Mouse (Mus musculus): ENCODE results near the gene Neurl2. TPM values are rescaled to one million over a fixed set of nuclear protein-coding genes. Genes with fewer than 3 reads are reported as not detected.

The Neurl2 gene
- total RNA-seq, 2 experiments from 2014 or later = 3.9 to 5.3 TPM

DNA sequence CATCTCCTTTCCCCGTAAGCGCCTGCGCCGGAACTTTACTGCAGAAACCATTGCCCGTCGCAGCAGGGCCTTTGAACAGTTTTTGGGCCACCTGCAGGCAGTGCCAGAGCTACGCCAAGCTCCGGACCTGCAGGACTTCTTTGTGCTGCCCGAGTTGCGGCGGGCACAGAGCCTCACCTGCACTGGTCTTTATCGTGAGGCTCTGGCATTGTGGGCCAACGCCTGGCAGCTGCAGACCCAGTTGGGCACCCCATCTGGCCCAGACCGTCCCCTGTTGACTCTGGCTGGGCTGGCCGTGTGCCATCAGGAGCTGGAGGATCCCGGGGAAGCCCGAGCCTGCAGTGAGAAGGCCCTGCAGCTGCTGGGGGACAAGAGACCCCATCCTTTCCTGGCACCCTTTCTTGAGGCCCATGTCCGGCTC lies 41.4 kb downstream of the Neurl2 start:
- TF ChIP-seq CTCF (IDR thresholded peaks at IDR 0.05) = no peak
- Histone ChIP-seq H3K27ac (no peak overlapping the region), H3K4me3 (no peak overlapping the region)
- no peak for DNase-seq (ENCODE audit: extremely low spot score in 1 of 2, low spot score in 2 of 2)
- intact Hi-C loops (cut with DNase I) = no loop called here

DNA sequence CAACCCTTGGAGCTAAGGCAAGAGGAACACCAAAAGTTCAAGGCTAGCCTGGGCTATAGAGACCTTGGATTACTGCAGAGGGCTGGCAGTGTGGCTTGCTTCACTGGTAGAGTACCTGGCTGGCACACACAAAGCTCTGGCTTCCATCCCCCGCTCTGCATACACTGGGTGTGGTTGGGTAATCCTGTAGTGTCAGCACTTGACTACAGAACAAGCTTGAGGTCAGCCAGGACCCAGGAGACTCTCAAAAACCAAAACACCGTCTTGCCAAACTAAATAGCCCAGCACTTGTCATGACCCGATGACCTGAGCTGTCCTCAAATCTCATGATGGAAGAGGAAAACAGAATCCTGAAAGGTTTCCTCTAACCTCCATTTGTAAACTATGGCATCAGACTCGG lies 42.8 kb downstream of the Neurl2 start:
- intact Hi-C loops (cut with DNase I) = no loop called here
- TF ChIP-seq CTCF (IDR thresholded peaks at IDR 0.05) = no peak
- Histone ChIP-seq H3K27ac (no peak overlapping the region), H3K4me3 (no peak overlapping the region)
- DNase-seq (ENCODE audit: extremely low spot score in 1 of 2, low spot score in 2 of 2) = no peak

DNA sequence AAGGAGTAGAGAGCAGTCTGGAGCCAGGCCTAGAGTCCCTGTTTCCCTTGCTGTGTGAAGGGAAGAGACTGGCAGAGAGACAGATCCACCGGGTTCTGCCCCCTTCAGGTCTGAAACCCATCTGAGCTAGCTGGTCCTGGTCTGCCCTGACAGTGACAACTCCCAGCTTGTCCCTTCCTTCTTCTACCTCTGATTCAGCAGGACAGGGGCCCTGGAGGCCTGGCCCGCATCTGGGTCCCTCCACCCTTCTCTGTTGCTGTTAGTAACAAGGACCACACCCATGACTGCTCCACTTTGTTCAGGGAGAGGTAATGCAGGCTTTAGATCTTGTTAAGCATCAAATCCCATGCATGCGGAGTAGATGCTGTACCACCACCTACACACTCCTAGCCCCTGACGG lies 44.8 kb downstream of the Neurl2 start:
- Histone ChIP-seq H3K4me3 (peak overlapping the region; percentile 89; the same call in 1 of the 2 replicates), H3K27ac (0 out of 2 replicates have a peak overlapping the region, but pooled peaks have one; percentile 13)
- intact Hi-C loops (cut with DNase I) = loop anchor here (5.0 kb wide), 1 partner anchor 111 kb away; no protein-coding TSS in a partner anchor
- DNase-seq (ENCODE audit: extremely low spot score in 1 of 2, low spot score in 2 of 2) = no peak
- no peak for TF ChIP-seq CTCF (IDR thresholded peaks at IDR 0.05)

DNA sequence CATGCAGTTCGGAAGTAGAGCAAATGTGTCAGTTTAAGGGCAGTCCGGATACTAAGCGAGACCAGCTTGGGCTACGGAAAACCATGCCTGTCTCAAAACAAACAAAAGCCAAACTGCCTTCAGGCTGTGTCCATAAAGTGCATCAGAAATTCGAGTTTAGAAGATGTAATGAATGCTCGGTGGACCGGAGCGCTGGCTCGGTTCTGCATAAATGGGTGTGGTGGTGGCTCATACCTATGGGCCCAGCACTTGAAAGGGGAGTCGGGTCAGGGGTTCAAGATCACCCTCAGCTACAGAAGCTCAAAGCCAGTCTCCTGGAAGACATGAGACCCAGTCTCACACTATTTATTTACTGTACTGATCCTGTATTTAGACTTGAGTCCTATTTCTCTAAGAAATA lies 45.5 kb downstream of the Neurl2 start:
- Histone ChIP-seq H3K27ac (no peak overlapping the region), H3K4me3 (peak overlapping the region; percentile 89)
- DNase-seq (ENCODE audit: extremely low spot score in 1 of 2, low spot score in 2 of 2) = no peak
- TF ChIP-seq CTCF (IDR thresholded peaks at IDR 0.05) = no peak
- intact Hi-C loops (cut with DNase I) = loop anchor here (5.0 kb wide), 1 partner anchor 110 kb away; no protein-coding TSS in a partner anchor

DNA sequence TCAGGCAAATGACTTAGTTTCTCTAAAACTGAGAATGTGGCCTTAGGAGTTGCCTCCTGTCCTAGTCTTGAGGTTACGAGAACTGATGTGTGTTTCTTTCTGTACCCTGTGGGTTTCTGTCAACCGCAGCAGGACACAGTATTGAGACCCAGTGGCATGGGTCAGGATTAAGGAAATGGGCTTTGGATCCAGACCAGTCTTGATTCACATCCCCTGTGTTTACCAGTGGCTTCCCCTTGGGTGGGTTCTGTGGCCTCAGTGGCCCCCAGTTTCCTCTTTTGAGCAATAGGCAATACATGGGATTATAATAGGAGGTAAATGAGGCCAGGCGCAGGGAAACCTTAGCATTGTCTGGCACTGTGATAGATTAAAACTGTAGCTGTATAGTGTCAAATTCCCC lies 46.2 kb downstream of the Neurl2 start:
- no peak for TF ChIP-seq CTCF (IDR thresholded peaks at IDR 0.05)
- intact Hi-C loops (cut with DNase I) = loop anchor here (5.0 kb wide), 1 partner anchor 110 kb away; no protein-coding TSS in a partner anchor
- peak overlapping the region; percentile 89 for H3K4me3 ChIP-seq
- no peak for DNase-seq (ENCODE audit: extremely low spot score in 1 of 2, low spot score in 2 of 2)
- peak overlapping the region; percentile 96 for H3K27ac ChIP-seq

DNA sequence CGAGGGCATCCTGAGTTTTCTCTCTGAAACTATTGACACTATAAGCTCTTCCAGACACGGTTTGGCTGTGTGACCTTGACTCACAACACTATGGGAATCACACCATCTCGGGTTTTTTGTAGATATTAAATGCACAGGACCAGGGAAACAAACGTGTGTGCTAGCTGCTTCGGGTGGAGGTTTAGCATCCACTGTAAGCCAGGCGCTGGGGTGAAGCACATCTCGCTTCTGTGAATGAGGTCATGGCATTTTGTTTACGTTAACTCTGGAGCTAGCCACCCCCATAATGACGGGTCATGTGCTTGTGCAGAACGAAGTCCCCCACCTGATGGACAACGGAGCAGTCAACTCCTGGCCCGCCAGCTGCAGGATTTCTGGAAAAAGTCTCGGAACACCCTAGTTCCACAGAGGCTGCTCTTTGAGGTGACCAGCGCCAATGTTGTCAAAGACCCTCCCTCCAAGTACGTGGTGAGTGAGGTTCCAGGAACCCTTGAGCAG lies 46.8 kb downstream of the Neurl2 start:
- Histone ChIP-seq H3K4me3 (peak overlapping the region; percentile 89), H3K27ac (peak overlapping the region; percentile 96)
- no peak for DNase-seq (ENCODE audit: extremely low spot score in 1 of 2, low spot score in 2 of 2)
- no peak for TF ChIP-seq CTCF (IDR thresholded peaks at IDR 0.05)
- intact Hi-C loops (cut with DNase I) = loop anchor here (5.0 kb wide), 1 partner anchor 109 kb away; no protein-coding TSS in a partner anchor

DNA sequence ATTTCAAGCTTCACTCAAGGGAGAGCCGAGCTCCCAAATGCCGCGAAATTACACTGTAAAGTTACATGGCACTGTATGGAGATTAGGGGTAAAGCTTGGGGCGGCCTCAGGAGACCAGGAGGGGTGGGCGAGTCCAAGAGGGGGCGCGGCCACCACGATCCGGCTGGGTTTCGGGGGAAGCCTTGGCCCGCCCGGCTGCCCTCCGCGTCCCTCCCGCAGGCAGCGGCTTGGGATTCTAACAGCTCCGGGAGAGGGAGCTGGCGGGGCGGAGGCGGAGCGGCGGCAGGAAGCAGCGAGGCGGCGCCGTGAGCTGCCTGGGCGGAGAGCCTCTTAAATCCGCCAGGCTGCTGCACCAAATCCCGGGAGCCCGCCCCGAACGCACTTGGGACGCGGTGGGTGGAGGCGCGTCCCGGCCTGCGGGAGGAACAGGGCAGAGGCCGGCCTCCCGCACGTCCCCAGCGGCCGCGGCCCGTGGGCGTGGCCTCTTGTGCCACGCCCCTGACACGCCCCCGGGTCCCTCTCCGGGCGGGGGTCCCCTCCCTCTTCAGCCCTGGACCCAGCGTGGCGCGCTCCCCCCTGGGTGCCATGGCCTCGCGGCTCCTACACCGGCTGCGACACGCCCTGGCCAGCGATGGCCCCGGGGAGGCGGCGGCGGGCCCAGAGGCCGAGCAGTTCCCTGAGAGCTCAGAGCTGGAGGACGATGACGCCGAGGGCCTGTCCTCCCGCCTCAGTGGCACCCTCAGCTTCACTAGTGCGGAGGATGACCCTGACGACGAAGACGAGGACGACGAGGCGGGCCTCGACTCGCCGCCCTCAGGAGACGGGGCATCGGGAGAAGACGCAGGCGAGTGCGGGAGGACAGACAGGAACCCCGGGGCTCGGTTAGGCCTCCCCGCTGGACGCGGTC lies 47.5 kb downstream of the Neurl2 start, which contains the start of gene Snx21:
Snx21 (plus strand) TSS at position 343 of the 907 bp plus-strand sequence.
- TF ChIP-seq CTCF (IDR thresholded peaks at IDR 0.05) = peak; percentile 48
- Histone ChIP-seq H3K27ac (peak within 1 kb of the TSS; percentile 96), H3K4me3 (peak within 1 kb of the TSS; percentile 89)
- peak; percentile 87 for DNase-seq (ENCODE audit: extremely low spot score in 1 of 2, low spot score in 2 of 2)
- intact Hi-C loops (cut with DNase I) = loop anchor here (5.0 kb wide), 1 partner anchor 108 kb away; no protein-coding TSS in a partner anchor

DNA sequence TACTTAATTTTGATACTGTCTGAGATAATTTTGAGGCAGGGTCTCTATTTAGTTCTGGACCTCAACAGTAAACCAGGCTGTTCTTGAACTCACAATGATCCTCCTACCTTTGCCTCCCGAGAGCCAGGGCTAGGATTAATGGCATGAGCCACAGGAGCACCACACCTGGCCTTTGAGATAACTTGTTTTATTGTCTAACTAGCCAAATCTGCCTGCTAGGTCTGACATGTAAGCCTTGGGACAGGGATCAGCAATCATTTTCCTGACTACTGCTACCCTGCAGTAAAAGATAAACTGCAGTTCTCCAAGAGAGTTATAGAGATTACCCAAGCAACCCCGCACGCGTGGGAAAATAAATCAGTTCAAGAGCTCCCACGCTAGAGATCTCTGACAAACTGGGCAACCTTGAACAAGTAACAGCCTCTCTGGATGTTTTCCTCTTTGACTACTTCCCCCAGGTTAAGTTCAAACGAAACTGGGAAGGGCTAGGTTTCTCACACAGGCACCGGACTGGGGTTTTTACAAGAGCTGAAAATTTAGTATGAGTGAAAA lies 48.3 kb downstream of the Neurl2 start:
- peak overlapping the region; percentile 96 for H3K27ac ChIP-seq
- H3K4me3 ChIP-seq = peak overlapping the region; percentile 89
- DNase-seq (ENCODE audit: extremely low spot score in 1 of 2, low spot score in 2 of 2) = no peak
- TF ChIP-seq CTCF (IDR thresholded peaks at IDR 0.05) = no peak
- intact Hi-C loops (cut with DNase I) = loop anchor here (5.0 kb wide), 1 partner anchor 108 kb away; no protein-coding TSS in a partner anchor

DNA sequence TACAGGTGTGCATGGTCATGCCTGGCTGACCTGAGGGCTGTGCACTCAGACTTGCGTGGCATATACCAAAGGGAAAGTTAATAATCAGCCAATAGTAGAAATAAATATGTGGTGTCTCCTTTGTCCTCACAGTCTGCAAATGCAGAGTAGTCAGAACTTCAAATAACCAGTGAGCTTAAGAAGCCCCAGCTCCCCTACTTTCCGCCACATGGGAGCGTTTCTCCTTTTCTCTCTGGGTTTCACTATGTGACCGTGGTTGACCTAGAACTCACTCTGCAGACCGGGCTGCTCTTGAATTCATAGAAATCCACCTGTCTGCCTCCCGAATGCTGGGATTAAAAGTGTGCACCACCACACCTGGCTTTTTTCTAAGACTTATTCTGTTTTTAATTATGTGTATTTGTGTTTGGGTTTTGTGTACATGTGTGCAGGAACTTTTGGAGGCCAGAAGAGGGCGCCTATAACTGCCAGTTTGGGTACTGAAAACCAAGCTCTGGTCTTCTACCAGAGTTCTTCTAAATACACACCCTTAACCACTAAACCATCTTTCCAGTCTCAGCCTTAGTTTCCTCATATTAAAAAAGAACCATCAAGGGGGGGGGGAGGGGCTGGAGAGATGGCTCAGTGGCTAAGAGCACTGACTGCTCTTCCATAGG lies 49.2 kb downstream of the Neurl2 start:
- Histone ChIP-seq H3K4me3 (no peak overlapping the region), H3K27ac (no peak overlapping the region)
- peak; percentile 39 for TF ChIP-seq CTCF (IDR thresholded peaks at IDR 0.05)
- no peak for DNase-seq (ENCODE audit: extremely low spot score in 1 of 2, low spot score in 2 of 2)
- intact Hi-C loops (cut with DNase I) = no loop called here

DNA sequence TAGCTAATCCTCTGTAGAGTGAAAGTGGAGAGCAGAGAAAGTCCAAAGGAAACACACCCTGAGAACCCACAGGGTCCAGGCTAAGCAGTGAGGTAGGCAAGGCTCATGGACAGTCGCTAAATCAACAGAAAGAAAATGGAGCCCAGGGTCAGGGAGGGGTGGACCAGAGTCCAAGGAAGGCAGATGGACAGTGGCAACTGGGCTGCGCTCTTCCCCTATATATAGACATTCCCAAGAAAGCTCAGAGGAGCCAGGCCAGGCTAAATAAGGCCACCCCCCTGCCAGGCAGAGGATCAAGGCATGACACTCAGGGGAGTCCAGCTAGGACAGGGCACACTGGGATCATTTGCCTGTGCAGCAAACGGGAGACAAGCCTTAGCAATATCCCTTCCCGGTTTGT lies 51.4 kb downstream of the Neurl2 start:
- no peak for TF ChIP-seq CTCF (IDR thresholded peaks at IDR 0.05)

More for the DNA sequence above, 51.4 kb downstream of the Neurl2 start:
- Histone ChIP-seq H3K4me3 (no peak overlapping the region), H3K27ac (no peak overlapping the region)
- no peak for DNase-seq (ENCODE audit: extremely low spot score in 1 of 2, low spot score in 2 of 2)
- intact Hi-C loops (cut with DNase I) = no loop called here

Other genes with a start within 250 kb of the Neurl2 start
- gene Wfdc6a, start 248.0 kb downstream of the Neurl2 start, total RNA-seq (2021) = not detected
- gene Eppin, start 239.9 kb downstream of the Neurl2 start, total RNA-seq (2021) = not detected
- not detected for gene Wfdc6b, start 219.9 kb downstream of the Neurl2 start, total RNA-seq (2021)
- gene Wfdc8, start 219.8 kb downstream of the Neurl2 start, total RNA-seq (2021) = not detected
- gene Wfdc16, start 194.7 kb downstream of the Neurl2 start, total RNA-seq (2021) = not detected
- not detected for gene Wfdc10, start 177.4 kb downstream of the Neurl2 start, total RNA-seq (2021)
- not detected for gene Wfdc9, start 176.9 kb downstream of the Neurl2 start, total RNA-seq (2021)
- not detected for gene Wfdc11, start 159.4 kb downstream of the Neurl2 start, total RNA-seq (2021)
- gene Wfdc13, start 148.3 kb downstream of the Neurl2 start, total RNA-seq (2021) = not detected
- not detected for gene Spint4, start 135.0 kb downstream of the Neurl2 start, total RNA-seq (2021)
- gene Spint5, start 118.2 kb downstream of the Neurl2 start, total RNA-seq (2021) = not detected
- 1 to 10 TPM; 1.4 to 1.6 TPM for gene Wfdc3, start 87.5 kb downstream of the Neurl2 start, total RNA-seq (2021)
- gene Dnttip1, start 87.5 kb downstream of the Neurl2 start, total RNA-seq (2021) = 10 to 100 TPM; 37.6 to 37.9 TPM
- gene Ube2c, start 63.6 kb downstream of the Neurl2 start, total RNA-seq (2021) = under 1 TPM in 1 of 2 experiments, not detected in 1; 0.36 TPM
- gene Tnnc2, start 53.5 kb downstream of the Neurl2 start, total RNA-seq (2021) = 1 to 10 TPM in 1 of 2 experiments, not detected in 1; 1.1 TPM
- 10 to 100 TPM; 54.4 to 57.2 TPM for gene Snx21, start 47.6 kb downstream of the Neurl2 start, total RNA-seq (2021)
- 10 to 100 TPM; 26.6 to 28.3 TPM for gene Acot8, start 28.6 kb downstream of the Neurl2 start, total RNA-seq (2021)
- 1 to 10 TPM; 8.6 to 9.0 TPM for gene Zswim3, start 28.4 kb downstream of the Neurl2 start, total RNA-seq (2021)
- gene Zswim1, start 10.8 kb downstream of the Neurl2 start, total RNA-seq (2021) = 10 to 100 TPM; 21.7 to 22.7 TPM
- gene Spata25, start 4.9 kb downstream of the Neurl2 start, total RNA-seq (2021) = under 1 TPM; 0.45 to 0.58 TPM
- gene Ctsa, start 583 bp downstream of the Neurl2 start, total RNA-seq (2021) = 10 to 100 TPM; 89.5 to 96.2 TPM
- 10 to 100 TPM; 78.1 to 82.4 TPM for gene Pltp, start 24.3 kb upstream of the Neurl2 start, total RNA-seq (2021)
- gene Pcif1, start 45.8 kb upstream of the Neurl2 start, total RNA-seq (2021) = 10 to 100 TPM; 44.8 to 48.8 TPM
- 10 to 100 TPM; 27.2 to 28.0 TPM for gene Zfp335, start 78.3 kb upstream of the Neurl2 start, total RNA-seq (2021)
- 1 to 10 TPM; 1.4 TPM for gene Mmp9, start 107.3 kb upstream of the Neurl2 start, total RNA-seq (2021)
- 100 to 1,000 TPM; 575 to 581 TPM for gene Slc12a5, start 127.3 kb upstream of the Neurl2 start, total RNA-seq (2021)
- gene Ncoa5, start 201.4 kb upstream of the Neurl2 start, total RNA-seq (2021) = 10 to 100 TPM; 55.5 to 57.5 TPM
- under 1 TPM; 0.42 to 0.61 TPM for gene Cd40, start 222.2 kb upstream of the Neurl2 start, total RNA-seq (2021)

All from left cerebral cortex, adult 2 months (tissue).